Mouse (Mus musculus): ENCODE results near the gene Zfp146. TPM values are rescaled to one million over a fixed set of nuclear protein-coding genes. Genes with fewer than 3 reads are reported as not detected.

Zfp146 gene
- 0.55 and 0.75 TPM in 2 replicates for polyA plus RNA-seq (2012; rRNA removed)

GRCm38 (mm10) chr7:30169583-30170282 lies at the start of gene Zfp146:
Gene Zfp146 (minus strand): TSS chr7:30169750.

GRCm38 (mm10) chr7:30198481-30198971 lies 29.0 kb upstream of the Zfp146 start, which contains the start of gene Capns1:
Gene Capns1 (minus strand): TSS chr7:30198811.

DNA sequence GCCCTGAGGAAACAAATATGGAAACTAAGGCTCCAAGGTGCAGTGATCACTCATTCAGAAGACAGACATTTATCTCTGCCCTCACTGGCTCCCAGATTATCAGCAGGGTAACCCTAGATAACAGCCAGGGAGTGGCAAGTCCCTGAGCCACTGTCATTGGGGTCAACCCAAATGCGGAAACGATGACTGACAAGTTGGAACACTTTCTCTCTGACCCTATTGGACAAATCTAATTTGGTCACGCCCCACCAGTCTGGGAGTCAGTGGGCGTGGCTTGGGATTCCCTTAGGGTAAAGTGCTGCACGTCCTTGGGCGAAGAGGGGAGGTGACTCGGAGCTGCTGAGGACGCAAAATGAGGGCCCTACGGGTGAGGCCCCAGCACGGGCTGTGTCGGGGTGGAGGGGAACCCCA lies 14.3 kb upstream of the Zfp146 start, which contains the start of gene Cox7a1:
TSS of gene Cox7a1 (plus strand) at position 266 of the 411 bp plus-strand sequence.

GRCm38 (mm10) chr7:30121308-30122187 lies 48.0 kb downstream of the Zfp146 start, which contains the start of gene Zfp382:
Gene Zfp382 (plus strand): TSS chr7:30121942.

Other genes with a start within 250 kb of the Zfp146 start
- gene Zfp74, start 215.7 kb downstream of the Zfp146 start, polyA plus RNA-seq (2012; rRNA removed), result 4.7 and 6.0 TPM in 2 replicates
- gene Zfp568, start 185.8 kb downstream of the Zfp146 start, polyA plus RNA-seq (2012; rRNA removed), result 1.1 and 2.2 TPM in 2 replicates
- 0.32 and 0.78 TPM in 2 replicates for gene Zfp14, start 118.4 kb downstream of the Zfp146 start, polyA plus RNA-seq (2012; rRNA removed)
- gene Zfp82, start 96.8 kb downstream of the Zfp146 start, polyA plus RNA-seq (2012; rRNA removed), result 0.04 TPM in 1 of 2 replicates, not detected in the other
- 0.02 and 0.05 TPM in 2 replicates for gene Gm26920, start 79.3 kb downstream of the Zfp146 start, polyA plus RNA-seq (2012; rRNA removed)
- 0.23 and 1.2 TPM in 2 replicates for gene Zfp566, start 79.2 kb downstream of the Zfp146 start, polyA plus RNA-seq (2012; rRNA removed)
- 2.7 and 4.6 TPM in 2 replicates for gene Zfp260, start 75.0 kb downstream of the Zfp146 start, polyA plus RNA-seq (2012; rRNA removed)
- gene Zfp382, start 47.8 kb downstream of the Zfp146 start, polyA plus RNA-seq (2012; rRNA removed), result 0.14 TPM in 1 of 2 replicates, not detected in the other
- gene Cox7a1, start 14.4 kb upstream of the Zfp146 start, polyA plus RNA-seq (2012; rRNA removed), result 23.0 and 23.2 TPM in 2 replicates
- gene Capns1, start 29.1 kb upstream of the Zfp146 start, polyA plus RNA-seq (2012; rRNA removed), result 587 and 678 TPM in 2 replicates
- gene Polr2i, start 62.2 kb upstream of the Zfp146 start, polyA plus RNA-seq (2012; rRNA removed), result 44.5 and 70.3 TPM in 2 replicates
- 20.0 and 20.6 TPM in 2 replicates for gene Tbcb, start 62.5 kb upstream of the Zfp146 start, polyA plus RNA-seq (2012; rRNA removed)
- gene Ovol3, start 66.0 kb upstream of the Zfp146 start, polyA plus RNA-seq (2012; rRNA removed), result 0.12 TPM in 1 of 2 replicates, not detected in the other
- 0.05 TPM in 1 of 2 replicates, not detected in the other for gene Thap8, start 110.3 kb upstream of the Zfp146 start, polyA plus RNA-seq (2012; rRNA removed)
- 13.0 and 13.2 TPM in 2 replicates for gene Wdr62, start 110.7 kb upstream of the Zfp146 start, polyA plus RNA-seq (2012; rRNA removed)
- 3.4 and 5.3 TPM in 2 replicates for gene Clip3, start 122.0 kb upstream of the Zfp146 start, polyA plus RNA-seq (2012; rRNA removed)
- gene Alkbh6, start 139.0 kb upstream of the Zfp146 start, polyA plus RNA-seq (2012; rRNA removed), result 99.1 and 118 TPM in 2 replicates
- gene Syne4, start 145.1 kb upstream of the Zfp146 start, polyA plus RNA-seq (2012; rRNA removed), result 17.5 and 30.2 TPM in 2 replicates
- gene E130208F15Rik, start 152.0 kb upstream of the Zfp146 start, polyA plus RNA-seq (2012; rRNA removed), result 0.36 and 0.42 TPM in 2 replicates
- 12.5 and 28.1 TPM in 2 replicates for gene Sdhaf1, start 154.1 kb upstream of the Zfp146 start, polyA plus RNA-seq (2012; rRNA removed)
- 14.6 and 17.1 TPM in 2 replicates for gene Lrfn3, start 193.0 kb upstream of the Zfp146 start, polyA plus RNA-seq (2012; rRNA removed)
- 38.9 and 55.7 TPM in 2 replicates for gene Tyrobp, start 244.0 kb upstream of the Zfp146 start, polyA plus RNA-seq (2012; rRNA removed)

All from stomach, adult 2 months (tissue).